In the genomic region with DNA sequence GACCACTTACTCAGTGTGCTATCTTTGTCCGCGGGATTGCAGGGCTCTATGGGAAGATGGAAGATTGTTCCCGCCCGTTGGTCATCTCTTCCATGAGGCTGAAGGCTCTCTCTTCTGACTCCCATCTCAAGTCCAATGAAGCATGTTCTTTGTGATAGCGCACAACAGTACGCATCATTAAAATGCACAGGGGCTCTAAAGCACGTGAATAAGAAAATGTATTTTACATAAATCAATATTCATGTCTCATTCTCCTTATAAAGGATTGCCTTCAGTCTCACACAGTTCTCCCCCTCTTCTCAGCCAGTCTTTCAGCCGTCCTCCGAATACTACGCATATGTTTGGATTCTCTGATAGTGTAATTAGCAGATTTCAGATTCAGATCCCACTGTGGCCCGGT, we compare ENCODE assay signal across 16 mouse cellular contexts.
DNase-seq lines count a peak whose midpoint lies in the region; ATAC-seq and TF ChIP-seq lines count a peak whose summit lies in the region.
"Had no signal": no experiment of that assay in that cellular context is flagged by ENCODE, and none has a peak within 500 bp of the region (broad histone marks: within the 10 kb centered on the region; RNA-seq: fewer than 3 reads in every experiment).

No protein-coding gene starts in this region.

- peaks cover 24% of the 10 kb centered on the region for H3K4me1 ChIP-seq in forebrain, embryonic 16.5 days (replicated peaks; ENCODE audit: control insufficient read depth, insufficient read depth, low read length)
- peaks cover 20% of the 10 kb centered on the region for H3K4me1 ChIP-seq in hindbrain, embryonic 15.5 days (replicated peaks)
- H3K4me1 ChIP-seq in midbrain, embryonic 14.5 days (ENCODE audit: control insufficient read depth, insufficient read depth, low read length): peaks cover 24% of the 10 kb centered on the region; the same call in 1 of the 2 replicates
- H3K4me1 ChIP-seq in embryonic facial prominence, embryonic 10.5 days: peaks cover 44% of the 10 kb centered on the region
- no peaks in the 10 kb centered on the region for H3K4me1 ChIP-seq in liver, postnatal 0 days (ENCODE audit: insufficient read depth)

- TF ChIP-seq CTCF in liver, postnatal 0 days (IDR thresholded peaks at IDR 0.05; ENCODE audit: low read depth): no peak

- H3K4me3 ChIP-seq in forebrain, embryonic 16.5 days (replicated peaks; ENCODE audit: low read length): no peak overlapping the region
- H3K4me3 ChIP-seq in hindbrain, embryonic 15.5 days: no peak overlapping the region
- no peak overlapping the region for H3K4me3 ChIP-seq in midbrain, embryonic 14.5 days (replicated peaks; ENCODE audit: low read depth, low read length)
- no peak overlapping the region for H3K4me3 ChIP-seq in embryonic facial prominence, embryonic 10.5 days
- no peak overlapping the region for H3K4me3 ChIP-seq in liver, postnatal 0 days (ENCODE audit: low read depth, low read length)
- H3K4me3 ChIP-seq: embryonic facial prominence, embryonic 13.5 days; heart, embryonic 15.5 days had no signal

- no peaks in the 10 kb centered on the region for H3K27me3 ChIP-seq in forebrain, embryonic 16.5 days (replicated peaks; ENCODE audit: control insufficient read depth, insufficient read depth, low read length)
- H3K27me3 ChIP-seq in hindbrain, embryonic 15.5 days: no peaks in the 10 kb centered on the region
- no peaks in the 10 kb centered on the region for H3K27me3 ChIP-seq in midbrain, embryonic 14.5 days (ENCODE audit: control insufficient read depth, insufficient read depth, low read length)
- H3K27me3 ChIP-seq in embryonic facial prominence, embryonic 10.5 days (replicated peaks; ENCODE audit: low read depth, poor library complexity, severe bottlenecking): no peaks in the 10 kb centered on the region; the same call in 1 of the 2 replicates
- no peaks in the 10 kb centered on the region for H3K27me3 ChIP-seq in liver, postnatal 0 days (ENCODE audit: insufficient read depth, low read length)
- H3K27me3 ChIP-seq: embryonic facial prominence, embryonic 13.5 days; heart, embryonic 15.5 days had no signal

- no peak overlapping the region for H3K9ac ChIP-seq in forebrain, embryonic 16.5 days (replicated peaks; ENCODE audit: low read depth, low read length)
- H3K9ac ChIP-seq in hindbrain, embryonic 15.5 days: no peak overlapping the region
- no peak overlapping the region for H3K9ac ChIP-seq in midbrain, embryonic 14.5 days (replicated peaks; ENCODE audit: low read length)
- H3K9ac ChIP-seq in liver, postnatal 0 days (replicated peaks): no peak overlapping the region
- H3K9ac ChIP-seq: embryonic facial prominence, embryonic 13.5 days; heart, embryonic 15.5 days had no signal

- no peak for TF ChIP-seq EP300 in liver, postnatal 0 days (IDR thresholded peaks at IDR 0.05; ENCODE audit: low read depth)

- no peak overlapping the region for H3K4me2 ChIP-seq in forebrain, embryonic 16.5 days (ENCODE audit: low read length)
- no peak overlapping the region for H3K4me2 ChIP-seq in hindbrain, embryonic 15.5 days
- peak overlapping the region; percentile 18; the same call in 1 of the 2 replicates for H3K4me2 ChIP-seq in midbrain, embryonic 14.5 days (ENCODE audit: low read length)
- H3K4me2 ChIP-seq in liver, postnatal 0 days (ENCODE audit: low read depth, low read length): no peak overlapping the region
- H3K4me2 ChIP-seq: embryonic facial prominence, embryonic 13.5 days; heart, embryonic 15.5 days; liver, embryonic 11.5 days had no signal

- no peaks in the 10 kb centered on the region for H3K36me3 ChIP-seq in forebrain, embryonic 16.5 days (ENCODE audit: control insufficient read depth, insufficient read depth)
- H3K36me3 ChIP-seq in hindbrain, embryonic 15.5 days: no peaks in the 10 kb centered on the region
- no peaks in the 10 kb centered on the region for H3K36me3 ChIP-seq in midbrain, embryonic 14.5 days (ENCODE audit: control insufficient read depth, insufficient read depth, low read length)
- H3K36me3 ChIP-seq in embryonic facial prominence, embryonic 10.5 days (replicated peaks): no peaks in the 10 kb centered on the region
- H3K36me3 ChIP-seq in liver, postnatal 0 days (replicated peaks; ENCODE audit: insufficient read depth, low read length): no peaks in the 10 kb centered on the region
- H3K36me3 ChIP-seq: embryonic facial prominence, embryonic 13.5 days; heart, embryonic 15.5 days had no signal

- no peaks in the 10 kb centered on the region for H3K9me3 ChIP-seq in forebrain, embryonic 16.5 days (ENCODE audit: control insufficient read depth, low read length)
- H3K9me3 ChIP-seq in hindbrain, embryonic 15.5 days: no peaks in the 10 kb centered on the region
- H3K9me3 ChIP-seq in midbrain, embryonic 14.5 days (ENCODE audit: control insufficient read depth, low read length): no peaks in the 10 kb centered on the region
- no peaks in the 10 kb centered on the region for H3K9me3 ChIP-seq in embryonic facial prominence, embryonic 10.5 days
- no peaks in the 10 kb centered on the region for H3K9me3 ChIP-seq in liver, postnatal 0 days (ENCODE audit: low read length)
- H3K9me3 ChIP-seq: embryonic facial prominence, embryonic 13.5 days; heart, embryonic 15.5 days had no signal

- 34% methylated on average over 11 of the region's 11 CpGs for WGBS in forebrain, embryonic 16.5 days
- WGBS in hindbrain, embryonic 15.5 days: 35% methylated on average over 11 of the region's 11 CpGs
- 32% methylated on average over 11 of the region's 11 CpGs for WGBS in midbrain, embryonic 14.5 days
- WGBS in embryonic facial prominence, embryonic 10.5 days: 85% methylated on average over 11 of the region's 11 CpGs
- WGBS in liver, postnatal 0 days (ENCODE audit: insufficient replicate concordance): 81% methylated on average over 11 of the region's 11 CpGs

- DNase-seq in brain, embryonic 18.5 days (ENCODE audit: low read depth, low spot score): peak; percentile 32
- peak; percentile 61 for DNase-seq in midbrain, embryonic 14.5 days
- DNase-seq in embryonic facial prominence, embryonic 10.5 days (ENCODE audit: low spot score): no peak
- no peak for DNase-seq in cerebellum, postnatal 25 days
- DNase-seq in liver, postnatal 0 days: no peak
- DNase-seq: cerebellum, adult 8-10 months; gastrocnemius, postnatal 25 days; heart, postnatal 4 days; layer of hippocampus, adult 9-11 months; lung, adult 2 months had no signal

- peak; percentile 91 for ATAC-seq in forebrain, embryonic 16.5 days
- peak; percentile 43; the same call in 1 of the 2 replicates for ATAC-seq in hindbrain, embryonic 15.5 days (ENCODE audit: low FRiP score, low read depth)
- peak; percentile 55; the same call in 1 of the 2 replicates for ATAC-seq in midbrain, embryonic 14.5 days (ENCODE audit: low FRiP score, low TSS enrichment)
- ATAC-seq in liver, postnatal 0 days: no peak
- ATAC-seq: intestine, embryonic 16.5 days had no signal

- peak overlapping the region; percentile 81 for H3K27ac ChIP-seq in forebrain, embryonic 16.5 days (ENCODE audit: low read length)
- H3K27ac ChIP-seq in hindbrain, embryonic 15.5 days (replicated peaks): no peak overlapping the region
- peak overlapping the region; percentile 60 for H3K27ac ChIP-seq in midbrain, embryonic 14.5 days (replicated peaks; ENCODE audit: low read depth, low read length)
- no peak overlapping the region for H3K27ac ChIP-seq in embryonic facial prominence, embryonic 10.5 days (replicated peaks)
- H3K27ac ChIP-seq in liver, postnatal 0 days (ENCODE audit: low read depth): no peak overlapping the region
- H3K27ac ChIP-seq: embryonic facial prominence, embryonic 13.5 days; heart, embryonic 15.5 days had no signal

Comparison
In these comparisons a context has a peak if more than half of its experiments do, and no peak if none do; other contexts are left out.
1. DNase-seq: peak in brain, embryonic 18.5 days (single experiment) and midbrain, embryonic 14.5 days (single experiment); none in embryonic facial prominence, embryonic 10.5 days (single experiment), cerebellum, postnatal 25 days (0 of 2) and liver, postnatal 0 days (single experiment).
2. H3K27ac ChIP-seq: peak in forebrain, embryonic 16.5 days (single experiment) and midbrain, embryonic 14.5 days (single experiment); none in hindbrain, embryonic 15.5 days (single experiment), embryonic facial prominence, embryonic 10.5 days (single experiment) and liver, postnatal 0 days (single experiment).